Mouse (Mus musculus): Measurements from ENCODE around the gene Map2k3. TPM values are rescaled to one million over a fixed set of nuclear protein-coding genes. Genes with fewer than 3 reads are reported as not detected.

The Map2k3 gene
- total and polyA plus RNA-seq, 3 experiments, result 13.7 to 92.5 (median 35.5) TPM

DNA sequence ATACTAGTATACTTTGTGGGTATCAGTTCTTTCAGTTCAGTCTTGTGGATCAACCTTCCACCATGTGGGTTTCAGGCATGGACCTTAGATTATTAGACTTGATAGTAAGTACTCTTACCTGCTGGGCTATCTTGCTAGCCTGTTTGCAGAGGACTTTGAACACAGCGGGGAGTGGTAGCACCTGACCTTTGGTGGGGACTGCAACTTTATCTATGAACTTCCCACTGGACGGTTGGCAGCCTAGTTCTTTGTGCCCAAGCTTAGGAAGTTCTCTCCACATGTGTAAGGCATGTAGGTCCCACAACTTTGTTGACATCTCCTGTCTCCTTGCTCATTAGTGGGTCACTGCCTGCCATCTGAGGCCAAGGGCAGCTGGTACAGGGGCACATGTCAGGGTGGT is 3.0 kb downstream of the Map2k3 start:
- peak overlapping the region; percentile 58 for H3K4me2 ChIP-seq (ENCODE audit: insufficient read depth, low read depth, poor library complexity, severe bottlenecking)
- in situ Hi-C loops (cut with MboI; ENCODE audit: low pct_ligation_motif_present, low pct_unique_long_range_greater_than_20kb, low sequenced_read_pairs), result loop anchor here (10.0 kb wide), 1 partner anchor 110 kb away; no protein-coding TSS in a partner anchor
- peaks cover 50% of the 10 kb centered on the region for H3K79me2 ChIP-seq (replicated peaks; ENCODE audit: control insufficient read depth, extremely low read depth, insufficient read depth, poor library complexity, severe bottlenecking)
- no peaks in the 10 kb centered on the region for H3K27me3 ChIP-seq (replicated peaks)
- peak overlapping the region in 1 of 3 experiments; percentile 20 for H3K4me3 ChIP-seq (replicated peaks in 1 of 3; ENCODE audit: low read depth in 2 of 3, low read length in 2 of 3, poor library complexity in 1 of 3)
- peak overlapping the region; percentile 91 for H3K27ac ChIP-seq (ENCODE audit: insufficient read depth, low read depth)
- H3K9me3 ChIP-seq (replicated peaks; ENCODE audit: low read length), result no peaks in the 10 kb centered on the region
- H3K9ac ChIP-seq (ENCODE audit: insufficient read depth, low read depth), result no peak overlapping the region
- H3K4me1 ChIP-seq (ENCODE audit: control insufficient read depth in 1 of 2, insufficient read depth in 2 of 2), result peaks cover 43 to 84% of the 10 kb centered on the region in 2 experiments
- dilution Hi-C loops (cut with MboI; ENCODE audit: extremely low pct_ligation_motif_present, extremely low pct_unique_long_range_greater_than_20kb, low sequenced_read_pairs), result no loop called here
- H3K36me3 ChIP-seq (replicated peaks in 1 of 2; ENCODE audit: control insufficient read depth in 1 of 2, insufficient read depth in 1 of 2, low read length in 1 of 2), result peaks cover 2 to 41% of the 10 kb centered on the region in 2 experiments
- TF ChIP-seq TBP (conservative IDR thresholded peaks at IDR 0.05; ENCODE audit: low read depth, low read length), result no peak
- TF ChIP-seq MAFK (IDR thresholded peaks at IDR 0.05; ENCODE audit: insufficient replicate concordance, low read length), result no peak
- no peak for TF ChIP-seq CTCF (conservative IDR thresholded peaks at IDR 0.05 in 1 of 2, IDR thresholded peaks at IDR 0.05 in 1 of 2; ENCODE audit: low read depth in 2 of 2, low read length in 2 of 2)
- TF ChIP-seq GABPA (IDR thresholded peaks at IDR 0.05; ENCODE audit: insufficient replicate concordance, low read depth, low read length), result no peak
- no peak for TF ChIP-seq JUN (IDR thresholded peaks at IDR 0.05; ENCODE audit: insufficient read depth, low read depth, low read length)
- no peak for TF ChIP-seq USF1 (IDR thresholded peaks at IDR 0.05; ENCODE audit: low read depth, low read length)
- no peak for TF ChIP-seq CHD1 (IDR thresholded peaks at IDR 0.05; ENCODE audit: low read depth, low read length)
- TF ChIP-seq MAZ (IDR thresholded peaks at IDR 0.05; ENCODE audit: low read depth, low read length), result no peak
- no peak for TF ChIP-seq IRF4 (IDR thresholded peaks at IDR 0.05; ENCODE audit: low read depth, low read length)
- no peak for TF ChIP-seq EP300 (IDR thresholded peaks at IDR 0.05; ENCODE audit: low read length)
- no peak for TF ChIP-seq ZKSCAN1 (IDR thresholded peaks at IDR 0.05; ENCODE audit: borderline replicate concordance, low read depth, low read length)
- TF ChIP-seq JUND (conservative IDR thresholded peaks at IDR 0.05; ENCODE audit: low read depth, low read length), result no peak
- TF ChIP-seq SIN3A (IDR thresholded peaks at IDR 0.05; ENCODE audit: low read length), result no peak
- TF ChIP-seq NRF1 (IDR thresholded peaks at IDR 0.05; ENCODE audit: low read depth, low read length), result no peak
- no peak for TF ChIP-seq ZNF384 (IDR thresholded peaks at IDR 0.05; ENCODE audit: low read depth, low read length)
- no peak for TF ChIP-seq USF2 (conservative IDR thresholded peaks at IDR 0.05; ENCODE audit: low read depth, low read length)
- TF ChIP-seq UBTF (IDR thresholded peaks at IDR 0.05; ENCODE audit: low read depth, low read length), result no peak
- TF ChIP-seq RAD21 (IDR thresholded peaks at IDR 0.05; ENCODE audit: low read depth, low read length), result no peak
- no peak for DNase-seq (ENCODE audit: extremely low read depth)

GRCm38 (mm10) chr11:60935326-60935974 is 3.6 kb downstream of the Map2k3 start:
- Histone ChIP-seq H3K4me2 (ENCODE audit: insufficient read depth, low read depth, poor library complexity, severe bottlenecking) (peak overlapping the region; percentile 86), H3K27ac (ENCODE audit: insufficient read depth, low read depth) (peak overlapping the region; percentile 91), H3K9ac (ENCODE audit: insufficient read depth, low read depth) (peak overlapping the region; percentile 58), H3K4me3 (replicated peaks in 1 of 3; ENCODE audit: low read depth in 2 of 3, low read length in 2 of 3, poor library complexity in 1 of 3) (peak overlapping the region; percentile 41 to 53 (median 49)), H3K79me2 (replicated peaks; ENCODE audit: control insufficient read depth, extremely low read depth, insufficient read depth, poor library complexity, severe bottlenecking) (peaks cover 50% of the 10 kb centered on the region), H3K27me3 (replicated peaks) (no peaks in the 10 kb centered on the region), H3K36me3 (replicated peaks in 1 of 2; ENCODE audit: control insufficient read depth in 1 of 2, insufficient read depth in 1 of 2, low read length in 1 of 2) (peaks cover 2 to 44% of the 10 kb centered on the region in 2 experiments), H3K9me3 (replicated peaks; ENCODE audit: low read length) (no peaks in the 10 kb centered on the region), H3K4me1 (ENCODE audit: control insufficient read depth in 1 of 2, insufficient read depth in 2 of 2) (peaks cover 41 to 79% of the 10 kb centered on the region in 2 experiments)
- DNase-seq (ENCODE audit: extremely low read depth), result peak; percentile 95
- dilution Hi-C loops (cut with MboI; ENCODE audit: extremely low pct_ligation_motif_present, extremely low pct_unique_long_range_greater_than_20kb, low sequenced_read_pairs), result no loop called here
- in situ Hi-C loops (cut with MboI; ENCODE audit: low pct_ligation_motif_present, low pct_unique_long_range_greater_than_20kb, low sequenced_read_pairs), result loop anchor here (10.0 kb wide), 1 partner anchor 109 kb away; no protein-coding TSS in a partner anchor
- TF ChIP-seq ZC3H11A (IDR thresholded peaks at IDR 0.05; ENCODE audit: low read depth, low read length) (no peak), NRF1 (IDR thresholded peaks at IDR 0.05; ENCODE audit: low read depth, low read length) (peak; percentile 44; the same call in 1 of the 2 replicates), E2F4 (IDR thresholded peaks at IDR 0.05; ENCODE audit: insufficient replicate concordance, low read depth, low read length) (no peak), CHD1 (IDR thresholded peaks at IDR 0.05; ENCODE audit: low read depth, low read length) (no peak), MAX (IDR thresholded peaks at IDR 0.05; ENCODE audit: low read length) (peak; percentile 47; the same call in 1 of the 2 replicates), MYC (IDR thresholded peaks at IDR 0.05; ENCODE audit: low read depth, low read length) (no peak; the same call in 1 of the 2 replicates), TBP (conservative IDR thresholded peaks at IDR 0.05; ENCODE audit: low read depth, low read length) (peak; percentile 59), ZKSCAN1 (IDR thresholded peaks at IDR 0.05; ENCODE audit: borderline replicate concordance, low read depth, low read length) (no peak), NELFE (IDR thresholded peaks at IDR 0.05; ENCODE audit: low read depth, low read length) (no peak), MXI1 (IDR thresholded peaks at IDR 0.05; ENCODE audit: low read depth, low read length) (peak; percentile 95), RCOR1 (conservative IDR thresholded peaks at IDR 0.05; ENCODE audit: low read depth, low read length) (0 out of 2 replicates have a peak, but pooled peaks have one; percentile 80), USF1 (IDR thresholded peaks at IDR 0.05; ENCODE audit: low read depth, low read length) (no peak), RAD21 (IDR thresholded peaks at IDR 0.05; ENCODE audit: low read depth, low read length) (no peak), HCFC1 (IDR thresholded peaks at IDR 0.05; ENCODE audit: low read depth, low read length) (peak; percentile 73), GABPA (IDR thresholded peaks at IDR 0.05; ENCODE audit: insufficient replicate concordance, low read depth, low read length) (peak; percentile 14; the same call in 1 of the 2 replicates), ELF1 (IDR thresholded peaks at IDR 0.05; ENCODE audit: low read depth, low read length) (peak; percentile 82), KAT2A (IDR thresholded peaks at IDR 0.05; ENCODE audit: insufficient replicate concordance, low read length) (0 out of 2 replicates have a peak, but pooled peaks have one; percentile 55), UBTF (IDR thresholded peaks at IDR 0.05; ENCODE audit: low read depth, low read length) (peak; percentile 8; the same call in 1 of the 2 replicates), USF2 (conservative IDR thresholded peaks at IDR 0.05; ENCODE audit: low read depth, low read length) (0 out of 2 replicates have a peak, but pooled peaks have one; percentile 3), IRF4 (IDR thresholded peaks at IDR 0.05; ENCODE audit: low read depth, low read length) (peak; percentile 88)

Measured in CH12.LX (cell line).